Mouse (Mus musculus) Patski (cell line): Measurements from ENCODE around the gene Atrn. TPM values are rescaled to one million over a fixed set of nuclear protein-coding genes. Genes with fewer than 3 reads are reported as not detected.
"Not testable (repeated sequence)": the region's sequence is repeated elsewhere in the genome, so short reads cannot be mapped to it uniquely, and the experiment has no call there.

Source experiments
- ATAC-seq: fragments of 100-300 bp; one replicate; pipeline ENCODE4 v1.8.0; 2021
- CTCF ChIA-PET: fragments of 350-600 bp; sonication (Branson Sonifier 250); formaldehyde crosslinking; loops from one replicate; lab custom pipeline; 2022; ENCODE audit warnings: inconsistent platforms; lab: Charles Lee
- POLR2A ChIA-PET: fragments of 350-600 bp; sonication (Branson Sonifier 250); formaldehyde crosslinking; loops from one replicate; lab custom pipeline; 2022; ENCODE audit warnings: antibody characterized with exemption, inconsistent platforms; lab: Charles Lee
- DNase-seq: peaks from one replicate; pipeline ENCODE4 v3.0.0-alpha.2; 2011; ENCODE audit warnings: low read depth, low spot score
- H3K27me3 ChIP-seq: fragments of 371-371 bp; one replicate; pipeline ENCODE4 v1.5.1; 2021
- CTCF ChIP-seq: fragments of 100-300 bp; IDR thresholded peaks from one replicate; pipeline ENCODE4 v1.5.1; 2021
- in situ Hi-C: fragments of 300-500 bp; cut with MboI; formaldehyde crosslinking; loops from 3 replicates; pipeline ENCODE4 v1.11.1; 2018; ENCODE audit warnings: low pct_unique_long_range_greater_than_20kb, mixed read lengths
- polyA plus RNA-seq: library from polyadenylated mRNA; unstranded; gene quantifications from one replicate; pipeline ENCODE4 v1.2.3, GENCODE M21; 2021

Atrn gene
- polyA plus RNA-seq, 1 experiment from 2014 or later: 32.9 TPM

- POLR2A ChIA-PET: no interaction called here
Measured at GRCm38 (mm10) chr2:131009123-131009522, 102.8 kb downstream of the Atrn start.

GRCm38 (mm10) chr2:131010566-131010965, 104.3 kb downstream of the Atrn start:
- TF ChIP-seq CTCF: no peak
- ATAC-seq (no peak), DNase-seq (no peak)
- H3K27me3 ChIP-seq: no peaks in the 10 kb centered on the region
- in situ Hi-C loops: no loop called here
- ChIA-PET POLR2A (no interaction called here), CTCF (interaction anchor here (1.5 to 1.9 kb wide), 2 partner anchors 10 to 12 kb away, joined by 3 to 6 read pairs; no protein-coding TSS in a partner anchor)

More at GRCm38 (mm10) chr2:131009123-131009522, 102.8 kb downstream of the Atrn start:
- DNase-seq (no peak), ATAC-seq (no peak)
- CTCF ChIA-PET: interaction anchor here (1.5 kb wide), 1 partner anchor 14 kb away, joined by 3 read pairs; no protein-coding TSS in a partner anchor
- TF ChIP-seq CTCF: no peak
- in situ Hi-C loops: no loop called here
- no peaks in the 10 kb centered on the region for H3K27me3 ChIP-seq

- no peak for TF ChIP-seq CTCF
- in situ Hi-C loops: no loop called here
- DNase-seq (no peak), ATAC-seq (no peak)
- no peaks in the 10 kb centered on the region for H3K27me3 ChIP-seq
- CTCF ChIA-PET: interaction anchor here (1.3 to 1.6 kb wide), 2 partner anchors 22 to 69 kb away, joined by 3 to 4 read pairs; no protein-coding TSS in a partner anchor
- POLR2A ChIA-PET: interaction anchor here (1.5 kb wide), 1 partner anchor 12 kb away, joined by 8 read pairs; no protein-coding TSS in a partner anchor
Measured at GRCm38 (mm10) chr2:131025230-131025629, 118.9 kb downstream of the Atrn start.

- no peak for DNase-seq
- H3K27me3 ChIP-seq: no peaks in the 10 kb centered on the region
- no peak for ATAC-seq
- ChIA-PET POLR2A (no interaction called here), CTCF (no interaction called here)
- TF ChIP-seq CTCF: no peak
- in situ Hi-C loops: no loop called here
Measured at GRCm38 (mm10) chr2:131026941-131027340, 120.6 kb downstream of the Atrn start.

GRCm38 (mm10) chr2:131029065-131029935, 123.0 kb downstream of the Atrn start:
- TF ChIP-seq CTCF: peak; percentile 22
- in situ Hi-C loops: no loop called here
- DNase-seq (peak; percentile 73), ATAC-seq (peak; percentile 92)
- CTCF ChIA-PET: interaction anchor here (0.7 to 1.5 kb wide), 2 partner anchors 25 to 40 kb away, joined by 3 read pairs; no protein-coding TSS in a partner anchor
- H3K27me3 ChIP-seq: no peaks in the 10 kb centered on the region
- POLR2A ChIA-PET: interaction anchor here (1.0 to 1.2 kb wide), 3 partner anchors 9 to 26 kb away, joined by 3 to 4 read pairs (median 4); no protein-coding TSS in a partner anchor

- in situ Hi-C loops: no loop called here
- no peak for ATAC-seq
- TF ChIP-seq CTCF: no peak
- H3K27me3 ChIP-seq: no peaks in the 10 kb centered on the region
- ChIA-PET POLR2A (no interaction called here), CTCF (interaction anchor here (1.5 kb wide), 1 partner anchor 27 kb away, joined by 3 read pairs; no protein-coding TSS in a partner anchor)
- no peak for DNase-seq
Measured at GRCm38 (mm10) chr2:131030561-131030960, 124.3 kb downstream of the Atrn start.

GRCm38 (mm10) chr2:131030998-131031397, 124.7 kb downstream of the Atrn start:
- ATAC-seq (no peak), DNase-seq (no peak)
- in situ Hi-C loops: no loop called here
- POLR2A ChIA-PET: no interaction called here
- no peaks in the 10 kb centered on the region for H3K27me3 ChIP-seq
- TF ChIP-seq CTCF: no peak
- CTCF ChIA-PET: no interaction called here

- CTCF ChIA-PET, in situ Hi-C loops, ATAC-seq, POLR2A ChIA-PET, DNase-seq, H3K27me3 ChIP-seq: not testable (repeated sequence)
Measured at GRCm38 (mm10) chr2:131031406-131031805, 125.1 kb downstream of the Atrn start.

- ATAC-seq: peak; percentile 28
- in situ Hi-C loops: no loop called here
- DNase-seq: no peak
- no peak for TF ChIP-seq CTCF
- ChIA-PET POLR2A (interaction anchor here (2.5 kb wide), 1 partner anchor 11 kb away, joined by 8 read pairs; no protein-coding TSS in a partner anchor), CTCF (interaction anchor here (1.3 to 1.8 kb wide), 3 partner anchors 20 to 151 kb away, joined by 3 to 7 read pairs (median 3); partner anchors contain the start of genes Cdc25b and Spef1)
- H3K27me3 ChIP-seq: no peaks in the 10 kb centered on the region
Measured at GRCm38 (mm10) chr2:131036343-131036742, 130.0 kb downstream of the Atrn start.

- CTCF ChIA-PET: interaction anchor here (1.3 to 1.8 kb wide), 4 partner anchors 11 to 150 kb away, joined by 3 to 7 read pairs (median 4); partner anchors contain the start of genes Cdc25b and Spef1
- no peak for ATAC-seq
- POLR2A ChIA-PET: interaction anchor here (2.5 kb wide), 1 partner anchor 11 kb away, joined by 8 read pairs; no protein-coding TSS in a partner anchor
- DNase-seq: no peak
- no peak for TF ChIP-seq CTCF
- no peaks in the 10 kb centered on the region for H3K27me3 ChIP-seq
- in situ Hi-C loops: no loop called here
Measured at GRCm38 (mm10) chr2:131036757-131037156, 130.5 kb downstream of the Atrn start.
